Mouse (Mus musculus) lung, postnatal 36 days (tissue): ENCODE measurements around the gene Osbpl7.

Source experiments
- DNase-seq: peaks from one replicate; pipeline ENCODE4 v3.0.0; 2022; ENCODE audit warnings: mixed read lengths

Osbpl7 gene

DNA sequence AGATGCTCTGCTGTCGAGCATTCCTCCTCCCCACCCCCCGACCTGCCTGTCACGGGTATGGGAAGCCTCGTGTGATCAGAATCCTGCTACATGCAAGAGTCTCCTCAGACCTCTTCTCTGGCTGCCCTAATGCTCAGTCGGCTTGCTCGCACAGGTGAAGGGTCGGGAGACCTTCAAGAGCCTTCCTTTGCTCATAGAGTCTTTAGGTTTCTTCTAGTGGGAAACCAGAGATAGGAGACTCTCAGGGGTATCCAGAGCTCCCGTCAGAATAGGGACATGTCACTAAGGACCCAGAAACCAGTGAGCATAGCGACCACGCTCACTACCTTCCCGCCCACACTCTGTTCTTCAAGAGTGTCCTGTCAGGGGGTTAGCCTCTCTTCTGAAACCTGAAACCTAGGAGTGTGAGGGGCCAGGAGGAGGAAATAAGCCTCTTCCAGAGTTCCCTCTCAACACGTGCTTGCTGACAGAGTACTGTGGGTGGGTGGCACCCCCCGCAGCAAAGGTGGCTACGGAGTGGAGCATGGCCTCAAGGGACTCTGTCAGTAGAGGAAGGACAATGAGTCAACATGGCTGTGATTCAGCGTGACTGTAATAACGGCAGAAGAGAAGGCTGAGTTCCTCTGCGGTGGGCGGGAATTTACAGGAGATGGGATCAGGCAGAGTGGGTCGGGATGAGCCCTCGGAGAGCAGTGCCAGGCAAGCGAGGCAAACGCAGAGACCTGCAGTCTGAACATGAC is 33.1 kb downstream of the Osbpl7 start:
- DNase-seq, result no peak

DNA sequence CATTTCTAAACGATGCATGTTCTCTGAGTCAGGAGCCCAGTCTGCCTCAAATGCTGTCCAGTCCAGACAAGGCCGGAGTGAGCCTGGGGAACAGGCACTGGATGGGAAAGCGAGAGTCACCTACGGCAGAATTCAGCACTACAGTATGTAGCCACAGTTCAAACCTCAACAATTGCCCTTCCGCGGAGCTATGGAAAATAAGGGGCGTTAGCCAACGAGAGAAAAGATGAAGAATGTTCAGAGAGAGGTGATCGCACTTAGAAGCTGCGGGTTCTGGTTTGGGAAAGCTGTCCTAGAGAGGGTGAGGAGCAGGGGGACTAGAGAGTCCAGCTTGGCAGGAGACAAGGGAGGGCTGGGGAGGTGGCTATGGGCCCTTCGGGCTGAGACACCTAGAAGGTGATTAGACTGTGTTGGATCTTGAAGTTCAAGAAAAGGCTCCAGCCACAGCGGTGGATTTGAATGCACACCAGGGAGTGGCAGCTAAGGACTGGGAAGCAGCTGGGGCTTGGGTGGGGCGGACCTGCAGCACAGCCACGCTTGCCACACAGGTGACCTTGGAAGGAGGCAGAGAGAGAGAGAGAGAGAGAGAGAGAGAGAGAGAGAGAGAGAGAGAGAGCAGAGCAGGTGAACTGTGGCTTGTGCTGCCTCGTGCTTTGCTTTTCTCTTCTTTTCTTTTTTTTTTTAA is 34.5 kb downstream of the Osbpl7 start:
- no peak for DNase-seq

DNA sequence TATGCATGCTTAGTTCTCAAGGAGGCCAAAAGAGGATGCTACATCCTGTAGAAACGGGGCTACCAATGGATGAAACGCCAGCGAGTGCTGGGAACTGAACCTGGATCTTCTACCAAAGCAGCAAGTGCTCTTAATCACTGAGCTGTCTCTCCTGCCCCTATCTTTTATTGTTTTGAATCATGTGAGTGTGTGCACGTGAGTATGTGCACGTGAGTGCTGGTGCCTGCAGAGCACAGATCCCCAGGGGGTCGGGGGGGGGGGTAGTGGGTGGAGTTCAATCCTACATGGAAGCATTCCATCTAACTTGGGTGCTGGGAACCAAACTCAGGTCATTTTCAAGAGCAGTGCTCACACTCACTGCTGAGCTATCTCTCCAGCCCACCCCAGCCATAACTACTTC is 35.9 kb downstream of the Osbpl7 start:
- no peak for DNase-seq

DNA sequence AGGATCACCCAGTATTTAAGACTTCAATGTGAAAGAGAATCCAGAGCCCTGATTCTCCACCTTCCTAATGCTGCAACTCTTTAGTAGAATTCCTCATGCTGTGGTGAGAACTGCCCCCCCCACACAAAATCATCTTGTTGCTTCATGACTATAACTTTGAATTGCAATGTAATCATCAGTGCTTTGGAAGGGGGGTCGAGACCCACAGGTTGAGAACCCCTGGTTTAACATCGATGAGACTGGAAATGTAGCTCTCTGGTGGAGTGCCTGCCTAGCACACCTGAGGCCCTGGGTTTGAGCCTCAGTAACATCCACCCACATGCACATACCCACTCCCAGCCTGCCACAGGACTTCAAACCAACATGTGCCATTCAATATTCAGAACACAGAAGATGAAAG is 44.2 kb downstream of the Osbpl7 start:
- DNase-seq, result no peak

DNA sequence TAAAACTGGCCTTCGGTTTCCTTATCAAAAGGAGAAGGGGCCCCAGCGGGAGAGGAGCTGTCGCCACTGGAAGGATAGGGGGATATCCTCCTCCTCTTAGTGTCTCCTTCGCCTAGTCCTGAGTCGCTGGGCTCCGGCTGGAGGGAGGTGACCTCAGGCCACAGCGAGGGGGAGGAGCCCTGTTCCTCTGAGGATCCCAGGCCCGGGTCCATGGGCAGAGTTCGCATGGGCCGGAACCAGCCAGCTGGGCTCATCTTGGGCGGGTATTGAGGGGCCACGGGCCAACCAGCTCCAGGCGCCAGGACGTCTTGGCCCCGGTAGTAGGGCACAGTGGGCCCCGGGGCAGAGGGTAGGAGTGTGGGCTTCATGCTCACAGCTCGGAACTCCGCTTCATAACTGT is 48.4 kb downstream of the Osbpl7 start:
- DNase-seq, result peak; percentile 15

DNA sequence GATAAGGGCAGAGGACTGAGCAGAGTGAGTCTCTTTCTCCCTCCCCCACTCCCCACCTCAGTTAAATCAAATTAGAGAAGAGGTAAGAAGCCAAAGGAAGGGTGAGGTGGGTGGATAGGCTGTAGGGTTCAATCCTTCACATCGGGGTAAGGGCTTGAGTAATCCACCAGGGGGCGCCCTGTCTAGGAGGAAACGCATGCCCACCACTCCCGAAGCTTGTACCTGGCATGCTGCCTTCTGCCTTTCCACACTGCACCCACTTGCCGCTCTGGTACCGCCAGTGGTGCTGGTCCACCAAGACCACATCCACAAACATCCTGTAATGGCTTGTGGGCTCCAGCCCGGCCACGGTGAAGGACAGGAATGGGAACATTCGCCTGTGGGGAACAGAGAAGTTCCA is 51.3 kb downstream of the Osbpl7 start:
- peak; percentile 77 for DNase-seq

DNA sequence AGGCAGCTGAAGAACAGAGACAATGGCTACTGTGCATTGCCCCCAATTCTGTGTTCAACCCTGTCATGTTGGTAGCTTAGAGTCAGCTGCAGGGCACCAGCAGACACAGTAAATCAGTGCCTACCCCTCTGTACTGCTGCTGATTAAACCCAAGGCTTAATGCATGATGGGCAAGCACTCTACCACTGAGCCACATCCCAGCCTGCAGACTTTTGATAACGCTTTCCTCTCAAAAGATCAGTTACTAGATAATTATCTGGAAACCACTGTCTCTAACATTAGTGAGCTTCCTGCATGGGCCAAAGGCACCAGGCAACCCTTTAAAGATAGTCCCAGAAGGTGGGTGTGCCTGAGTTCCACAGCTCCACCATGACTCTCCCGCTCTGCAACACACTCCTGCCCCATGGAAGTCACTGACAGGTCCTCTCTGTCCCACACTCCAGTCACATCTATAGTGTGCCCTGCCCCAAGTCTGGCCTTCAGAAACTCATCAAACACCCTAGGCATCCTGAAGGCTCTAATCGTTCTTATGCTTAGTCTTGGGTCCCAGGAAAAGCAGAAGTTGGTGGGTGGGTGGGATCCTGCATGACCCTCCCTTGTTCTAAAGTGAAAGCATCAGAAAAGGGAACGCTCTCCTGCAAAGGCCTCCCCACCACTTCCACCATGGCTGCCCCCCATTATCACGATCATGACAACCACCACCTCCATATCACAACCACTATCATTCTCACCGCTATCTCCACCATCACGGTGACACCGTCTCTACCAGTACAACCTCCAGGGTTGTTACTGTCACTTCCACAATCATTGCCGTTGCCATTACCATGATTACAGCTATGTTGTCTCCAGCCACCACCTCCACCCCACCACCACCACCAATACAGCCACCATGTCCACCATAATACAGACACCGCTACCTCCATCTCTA is 53.0 kb downstream of the Osbpl7 start:
- no peak for DNase-seq

DNA sequence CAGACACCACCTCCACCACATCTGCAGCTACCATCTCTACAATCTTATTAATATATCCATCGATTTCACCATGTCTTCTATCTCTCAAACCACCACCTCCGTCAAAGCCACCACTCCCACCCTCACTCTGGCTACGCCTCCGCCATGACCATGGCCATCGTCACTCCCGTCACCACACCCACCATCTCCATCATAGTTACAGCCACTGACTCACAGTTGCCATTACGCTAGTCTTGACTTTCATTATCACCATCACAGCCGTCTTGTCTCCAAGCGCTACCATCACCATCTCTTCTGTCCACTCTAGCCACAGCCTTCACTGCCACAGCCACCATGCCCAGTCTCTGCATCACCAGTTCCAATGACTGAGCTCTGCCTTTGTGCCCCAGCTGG is 53.7 kb downstream of the Osbpl7 start:
- no peak for DNase-seq

DNA sequence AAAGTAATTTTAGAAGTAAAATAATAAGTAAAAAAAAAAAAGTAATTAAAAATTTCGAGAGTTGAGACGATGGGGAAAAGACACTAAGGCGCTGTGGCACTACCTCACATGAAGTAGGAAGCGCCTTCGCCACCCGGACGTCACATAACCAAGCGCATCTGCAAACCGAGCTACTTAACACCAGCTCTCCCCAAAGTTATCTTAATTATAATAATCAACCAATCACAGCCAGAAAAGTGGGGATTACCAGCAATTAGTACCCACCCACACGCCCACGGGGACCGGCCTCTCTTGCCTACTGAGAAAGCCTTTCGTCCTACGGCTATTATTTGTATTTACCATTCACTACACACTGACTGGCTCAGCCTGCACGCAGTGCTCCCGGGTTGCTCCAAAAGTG is 58.5 kb downstream of the Osbpl7 start:
- no peak for DNase-seq

DNA sequence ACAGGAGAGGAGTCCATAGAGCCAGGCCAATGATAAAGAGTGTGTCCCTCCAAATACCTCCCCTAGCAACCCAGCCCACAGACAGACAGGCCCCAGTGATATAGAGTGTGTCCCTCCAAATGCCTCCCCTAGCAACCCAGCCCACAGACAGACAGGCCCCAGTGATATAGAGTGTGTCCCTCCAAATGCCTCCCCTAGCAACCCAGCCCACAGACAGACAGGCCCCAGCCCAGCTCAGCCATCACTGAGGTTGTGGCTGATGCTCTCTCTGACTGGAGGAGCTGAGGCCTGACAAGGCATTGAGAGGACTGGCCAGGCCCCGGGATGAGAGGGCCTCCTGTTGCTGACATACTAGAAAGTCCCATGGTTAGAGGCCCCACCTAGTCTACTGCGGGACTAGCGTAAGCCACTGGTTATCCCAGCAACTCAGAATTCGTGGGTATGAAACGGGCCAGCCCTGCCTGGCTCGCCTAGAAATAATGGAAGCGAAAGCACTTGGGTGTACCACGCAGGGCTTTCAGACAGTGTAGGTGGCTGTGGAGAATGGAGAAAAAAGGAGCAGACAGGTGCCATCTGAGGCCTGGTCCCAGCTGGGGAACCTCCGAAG is 62.2 kb downstream of the Osbpl7 start:
- no peak for DNase-seq

DNA sequence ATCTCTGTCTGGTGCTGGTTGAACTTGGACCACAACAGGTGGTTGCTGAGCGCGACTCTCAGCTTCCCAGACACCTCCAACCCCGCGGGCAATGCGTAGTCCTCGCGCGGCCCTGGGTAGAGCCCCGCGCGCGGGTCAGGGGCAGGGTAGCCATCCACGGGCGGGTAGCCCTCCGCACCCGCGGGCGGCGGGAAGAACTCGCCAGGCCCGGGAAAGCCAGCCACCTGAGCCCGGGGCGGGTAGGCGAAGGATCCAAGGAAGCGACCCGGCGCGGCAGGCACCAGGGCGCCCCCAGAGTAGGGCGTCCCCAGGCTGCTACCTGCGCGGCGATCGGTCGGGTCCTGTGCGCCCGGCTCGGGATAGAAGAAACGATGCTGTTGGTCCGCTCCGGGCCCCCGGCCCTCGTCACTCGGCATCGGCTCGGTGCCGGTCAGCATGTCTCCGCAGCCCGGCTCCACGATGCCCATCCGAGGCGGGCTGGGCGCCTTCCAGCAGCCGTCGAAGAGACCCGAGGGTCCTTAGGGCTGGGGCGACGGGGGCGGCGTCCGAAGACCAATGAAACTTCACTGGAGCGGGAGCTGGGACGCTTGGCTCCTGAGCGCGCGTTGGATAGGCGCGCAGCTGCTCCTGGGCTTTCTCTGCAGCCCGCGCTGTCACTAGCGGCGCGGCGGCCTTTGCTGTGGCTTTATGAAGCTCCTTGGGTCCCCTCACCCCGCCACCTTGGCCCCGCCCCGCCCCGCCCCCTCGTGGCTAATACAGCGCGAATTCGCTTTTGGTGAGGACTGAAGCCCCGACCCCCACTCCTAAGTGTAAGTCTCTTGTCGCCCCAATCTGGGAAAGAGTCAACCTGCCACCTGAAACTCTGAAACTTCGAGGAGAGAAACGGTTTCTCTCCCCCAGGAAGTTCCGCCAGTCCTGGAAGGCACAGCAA is 64.5 kb downstream of the Osbpl7 start, which contains the start of gene Tbx21:
Gene Tbx21, minus strand, starts transcription at position 661 of the 931 bp plus-strand sequence.
- no peak for DNase-seq

DNA sequence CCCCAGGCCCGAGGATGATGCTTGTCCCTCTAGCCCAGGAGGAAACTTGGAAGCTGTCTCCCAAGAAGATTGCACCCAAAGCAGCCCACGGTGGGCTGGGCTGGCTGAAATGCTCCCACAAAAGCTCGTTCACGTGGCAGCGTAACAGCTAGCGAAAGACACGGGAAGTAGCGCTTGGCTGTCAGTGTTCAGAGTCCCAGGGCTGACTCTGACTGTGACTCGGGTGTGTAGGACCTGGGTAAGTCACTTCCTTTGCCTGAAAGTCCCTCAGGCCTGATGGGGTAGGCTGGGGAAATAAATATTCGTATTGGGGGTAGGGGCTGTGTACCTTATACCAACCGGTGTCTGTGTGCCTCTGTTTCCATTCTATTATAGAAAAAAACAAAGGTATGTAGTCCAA is 65.4 kb downstream of the Osbpl7 start:
- DNase-seq, result no peak
